Mouse (Mus musculus) hindbrain, embryonic 14.5 days (tissue): Measurements from ENCODE around the gene Atxn2. TPM values are rescaled to one million over a fixed set of nuclear protein-coding genes. Genes with fewer than 3 reads are reported as not detected.

Source experiments
- ATAC-seq: fragments of 200-750 bp; cut with Nextera tagmentation; 2 replicates; pipeline ENCODE4 v1.8.0; 2017; ENCODE audit warnings: moderate number of reproducible peaks, mild to moderate bottlenecking, moderate TSS enrichment, moderate library complexity; ENCODE audit not compliant: low FRiP score
- DNase-seq: peaks from one replicate; pipeline ENCODE4 v3.0.0-alpha.2; 2015; ENCODE audit warnings: low spot score
- H3K27ac ChIP-seq: fragments of 300-500 bp; sonication (generic); 2 replicates; pipeline ENCODE4 v1.5.1; 2014; ENCODE audit warnings: mild to moderate bottlenecking, moderate library complexity
- H3K27me3 ChIP-seq: fragments of 300-500 bp; sonication (generic); 2 replicates; pipeline ENCODE4 v1.6.1; 2014; ENCODE audit warnings: mild to moderate bottlenecking, low read length, mixed read lengths; ENCODE audit not compliant: control insufficient read depth, insufficient read depth
- H3K36me3 ChIP-seq: fragments of 300-500 bp; sonication (generic); replicated peaks from 2 replicates; pipeline ENCODE4 v1.6.1; 2014; ENCODE audit not compliant: control insufficient read depth, insufficient read depth
- H3K4me1 ChIP-seq: fragments of 300-500 bp; sonication (generic); replicated peaks from 2 replicates; pipeline ENCODE4 v1.6.1; 2014; ENCODE audit warnings: antibody characterized with exemption, low read length, mixed read lengths; ENCODE audit not compliant: control insufficient read depth, insufficient read depth
- H3K4me2 ChIP-seq: fragments of 300-500 bp; sonication (generic); replicated peaks from 2 replicates; pipeline ENCODE4 v1.6.1; 2014; ENCODE audit warnings: mild to moderate bottlenecking, moderate library complexity
- H3K4me3 ChIP-seq: fragments of 300-500 bp; sonication (generic); replicated peaks from 2 replicates; pipeline ENCODE4 v1.5.1; 2014; ENCODE audit warnings: mild to moderate bottlenecking, low read length
- H3K9ac ChIP-seq: fragments of 300-500 bp; sonication (generic); 2 replicates; pipeline ENCODE4 v1.6.1; 2014
- H3K9me3 ChIP-seq: fragments of 300-500 bp; sonication (generic); 2 replicates; pipeline ENCODE4 v1.6.1; 2016; ENCODE audit warnings: low read length; ENCODE audit not compliant: control insufficient read depth
- WGBS: fragments of 180-500 bp; shearing (Covaris S2); extraction: QIAGEN DNeasy Blood & Tissue Kit; methylation state at CpG from one replicate; pipeline ENCODE4 v1.1.7; 2014; 5-methylcytosine and 5-hydroxymethylcytosine counted together
- microRNA-seq: library from miRNA; unstranded; fragments of <30 nt; microRNA quantifications from one replicate; pipeline ENCODE4, GENCODE M21; 2016
- polyA plus RNA-seq: library from polyadenylated mRNA; unstranded; fragments of >200 nt; fragmentation: Nextera tagmentation; extraction: Ambion mirVana; gene quantifications from 2 replicates; pipeline ENCODE4 v1.2.1, GENCODE M21; 2014

Atxn2 gene
- polyA plus RNA-seq, 1 experiment from 2014 or later: 90.5 TPM

GRCm38 (mm10) chr5:121861964-121862363 lies 150.8 kb downstream of the Atxn2 start:
- no peaks in the 10 kb centered on the region for H3K4me1 ChIP-seq
- H3K4me2 ChIP-seq: no peak overlapping the region
- H3K4me3 ChIP-seq: no peak overlapping the region
- WGBS: 53% methylated on average over 5 of the region's 5 CpGs
- H3K9me3 ChIP-seq: peaks cover 7% of the 10 kb centered on the region; the same call in 1 of the 2 replicates
- H3K9ac ChIP-seq: no peak overlapping the region
- DNase-seq: no peak
- no peak overlapping the region for H3K27ac ChIP-seq
- no peak for ATAC-seq
- peaks cover 19% of the 10 kb centered on the region; the same call in 1 of the 2 replicates for H3K36me3 ChIP-seq
- H3K27me3 ChIP-seq: no peaks in the 10 kb centered on the region

GRCm38 (mm10) chr5:121864330-121864729 lies 153.2 kb downstream of the Atxn2 start:
- 9% methylated on average over 9 of the region's 11 CpGs for WGBS
- peaks cover 7% of the 10 kb centered on the region; the same call in 1 of the 2 replicates for H3K9me3 ChIP-seq
- no peak overlapping the region for H3K27ac ChIP-seq
- H3K4me1 ChIP-seq: no peaks in the 10 kb centered on the region
- no peak overlapping the region for H3K4me3 ChIP-seq
- DNase-seq: no peak
- no peak overlapping the region for H3K9ac ChIP-seq
- peaks cover 34% of the 10 kb centered on the region for H3K36me3 ChIP-seq
- no peak for ATAC-seq
- H3K4me2 ChIP-seq: no peak overlapping the region
- no peaks in the 10 kb centered on the region for H3K27me3 ChIP-seq

Small RNA genes lying within 50 kb of the gene (microRNA-seq; reads per million reads assigned to microRNA genes)
- gene Mir7031: not detected

Other genes starting within 250 kb of the Atxn2 start
- not detected in 2 replicates for gene Adam1b, start 207.9 kb upstream of the Atxn2 start, polyA plus RNA-seq
- 4.4 and 5.0 TPM in 2 replicates for gene Adam1a, start 165.9 kb upstream of the Atxn2 start, polyA plus RNA-seq
- not detected in 2 replicates for gene Gm42878, start 165.9 kb upstream of the Atxn2 start, polyA plus RNA-seq
- gene Mapkapk5, start 165.4 kb upstream of the Atxn2 start, polyA plus RNA-seq: 58.9 and 66.6 TPM in 2 replicates
- 54.5 and 58.7 TPM in 2 replicates for gene Aldh2, start 117.5 kb upstream of the Atxn2 start, polyA plus RNA-seq
- 1.2 and 1.5 TPM in 2 replicates for gene Acad12, start 92.4 kb upstream of the Atxn2 start, polyA plus RNA-seq
- gene Acad10, start 50.8 kb upstream of the Atxn2 start, polyA plus RNA-seq: 1.7 and 2.2 TPM in 2 replicates
- 41.5 and 47.3 TPM in 2 replicates for gene Brap, start 50.8 kb upstream of the Atxn2 start, polyA plus RNA-seq
- 8.8 and 9.1 TPM in 2 replicates for gene Sh2b3, start 126.3 kb downstream of the Atxn2 start, polyA plus RNA-seq
- gene Pheta1, start 137.6 kb downstream of the Atxn2 start, polyA plus RNA-seq: 28.7 and 32.3 TPM in 2 replicates